Mouse (Mus musculus): Measurements from ENCODE around the gene Fgf15.
"Not testable (repeated sequence)": the region's sequence is repeated elsewhere in the genome, so short reads cannot be mapped to it uniquely, and the experiment has no call there.

Gene Fgf15

GRCm38 (mm10) chr7:144891863-144892262 lies 4.5 kb upstream of the Fgf15 start:
- no peak for DNase-seq

GRCm38 (mm10) chr7:144892322-144892721 lies 4.0 kb upstream of the Fgf15 start:
- no peak for DNase-seq

- DNase-seq, result peak; percentile 17
Measured at GRCm38 (mm10) chr7:144894191-144894590, 2.1 kb upstream of the Fgf15 start.

- no peak for DNase-seq
Measured at GRCm38 (mm10) chr7:144894706-144895105, 1.6 kb upstream of the Fgf15 start.

- peak; percentile 74 for DNase-seq
Measured at GRCm38 (mm10) chr7:144895305-144896111, 823 bp upstream of the Fgf15 start.

- DNase-seq, result no peak
Measured at GRCm38 (mm10) chr7:144898506-144898905, 2.2 kb downstream of the Fgf15 start.

- DNase-seq, result not testable (repeated sequence)
Measured at GRCm38 (mm10) chr7:144905514-144905913, 9.2 kb downstream of the Fgf15 start.

- peak; percentile 58 for DNase-seq
Measured at GRCm38 (mm10) chr7:144906708-144907397, 10.5 kb downstream of the Fgf15 start.

- no peak for DNase-seq
Measured at GRCm38 (mm10) chr7:144907793-144908192, 11.5 kb downstream of the Fgf15 start.

GRCm38 (mm10) chr7:144908705-144909104 lies 12.4 kb downstream of the Fgf15 start:
- DNase-seq, result no peak

- DNase-seq, result no peak
Measured at GRCm38 (mm10) chr7:144911121-144911520, 14.8 kb downstream of the Fgf15 start.

GRCm38 (mm10) chr7:144912897-144913296 lies 16.6 kb downstream of the Fgf15 start:
- DNase-seq, result no peak

GRCm38 (mm10) chr7:144914296-144914947 lies 18.1 kb downstream of the Fgf15 start:
- DNase-seq, result peak; percentile 14

GRCm38 (mm10) chr7:144914948-144915750 lies 18.8 kb downstream of the Fgf15 start, which contains the start of gene LTO1:
Gene LTO1, plus strand, starts transcription at chr7:144915100.
- DNase-seq, result peak; percentile 94

GRCm38 (mm10) chr7:144918823-144919222 lies 22.5 kb downstream of the Fgf15 start:
- DNase-seq, result no peak

GRCm38 (mm10) chr7:144927591-144927990 lies 31.3 kb downstream of the Fgf15 start:
- peak; percentile 5 for DNase-seq

GRCm38 (mm10) chr7:144928009-144928888 lies 31.9 kb downstream of the Fgf15 start:
- DNase-seq, result peak; percentile 18

- peak; percentile 24 for DNase-seq
Measured at GRCm38 (mm10) chr7:144928889-144929210, 32.5 kb downstream of the Fgf15 start.

GRCm38 (mm10) chr7:144929506-144929905 lies 33.2 kb downstream of the Fgf15 start:
- no peak for DNase-seq

- DNase-seq, result no peak
Measured at GRCm38 (mm10) chr7:144929931-144930330, 33.6 kb downstream of the Fgf15 start.

- DNase-seq, result peak; percentile 24
Measured at GRCm38 (mm10) chr7:144931778-144932177, 35.4 kb downstream of the Fgf15 start.
